Mouse (Mus musculus) heart, postnatal 36 days (tissue): ENCODE measurements around the gene Cd38. TPM values are rescaled to one million over a fixed set of nuclear protein-coding genes. Genes with fewer than 3 reads are reported as not detected.
A peak's percentile ranks its signal among the peaks of the same experiment; 100 is the strongest.

Experiments
- DNase-seq, 2 experiments: peaks; one replicate each; pipeline ENCODE4 v3.0.0; 2021 to 2022
- intact Hi-C: fragments of 180-260 bp; cut with DNase I; formaldehyde crosslinking; loops from one replicate; pipeline ENCODE4 v1.15.1; 2025
- total RNA-seq, 2 experiments: library from RNA; stranded (reverse); gene quantifications; 2 replicates each; pipeline ENCODE4 v1.2.3; 2021

Cd38 gene
- total RNA-seq, 2 experiments from 2014 or later: 8.2 to 8.5 TPM

GRCm38 (mm10) chr5:43921877-43922276, 53.5 kb downstream of the Cd38 start:
- intact Hi-C loops: no loop called here
- no peak for DNase-seq

- DNase-seq: peak; percentile 53 to 69
- intact Hi-C loops: loop anchor here (1.0 kb wide), 1 partner anchor 66 kb away; no protein-coding TSS in a partner anchor
Measured at GRCm38 (mm10) chr5:43923933-43924332, 55.6 kb downstream of the Cd38 start.

DNA sequence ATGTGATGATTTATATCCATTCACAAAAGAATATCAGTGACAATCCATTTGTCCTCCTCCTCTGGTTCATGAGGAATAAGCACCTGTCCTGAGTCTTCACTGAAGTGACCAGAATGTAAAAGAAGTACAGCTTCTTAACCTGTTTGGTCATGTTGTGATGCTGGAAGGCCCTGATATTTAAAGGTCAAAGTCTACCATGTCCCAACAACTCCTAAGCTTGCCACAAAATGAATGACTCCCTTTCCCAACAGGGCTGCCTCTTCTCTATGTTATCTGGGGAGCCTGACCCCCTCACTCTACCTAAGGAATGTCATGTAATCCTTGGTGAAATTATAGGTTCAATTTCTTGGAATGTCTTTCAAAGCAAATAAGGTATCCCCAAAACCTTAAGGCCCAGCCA, 59.4 kb downstream of the Cd38 start:
- no peak for DNase-seq
- intact Hi-C loops: no loop called here

- DNase-seq: no peak
- intact Hi-C loops: no loop called here
Measured at GRCm38 (mm10) chr5:43933269-43933668, 64.9 kb downstream of the Cd38 start.

- intact Hi-C loops: no loop called here
- no peak for DNase-seq
Measured at GRCm38 (mm10) chr5:43947330-43947977, 79.1 kb downstream of the Cd38 start.

GRCm38 (mm10) chr5:43948111-43948743, 79.9 kb downstream of the Cd38 start:
- intact Hi-C loops: no loop called here
- peak; percentile 22 to 29 for DNase-seq

DNA sequence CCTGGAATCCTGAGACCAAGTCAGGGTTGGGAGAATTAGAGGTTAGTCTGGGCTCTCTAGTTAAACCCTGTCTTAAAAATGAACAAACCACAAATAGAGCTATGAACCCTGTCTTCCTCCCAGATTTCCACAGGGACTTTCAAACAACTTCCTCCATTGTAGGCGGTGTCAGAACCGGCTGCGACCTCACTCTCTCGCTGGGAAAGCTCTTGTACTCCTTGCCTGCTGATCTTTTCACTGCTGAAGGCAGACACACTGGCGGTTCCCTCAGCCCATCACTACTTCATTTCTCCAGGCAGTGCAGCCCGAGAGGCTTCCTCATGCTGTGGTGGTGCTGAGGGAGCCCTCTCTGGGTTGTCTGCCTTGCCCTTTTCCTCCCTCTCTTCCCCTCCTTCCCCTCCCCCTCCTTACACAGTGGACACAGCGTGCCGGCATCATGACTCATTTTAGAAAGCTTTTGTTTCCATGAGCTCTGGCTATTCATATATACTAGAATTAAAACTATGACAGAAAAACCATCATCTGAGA, 80.5 kb downstream of the Cd38 start:
- intact Hi-C loops: no loop called here
- DNase-seq: peak; percentile 26 to 37

- intact Hi-C loops: no loop called here
- DNase-seq: no peak
Measured at GRCm38 (mm10) chr5:43953241-43953640, 84.9 kb downstream of the Cd38 start.

- no peak for DNase-seq
- intact Hi-C loops: no loop called here
Measured at GRCm38 (mm10) chr5:43959884-43960440, 91.6 kb downstream of the Cd38 start.

DNA sequence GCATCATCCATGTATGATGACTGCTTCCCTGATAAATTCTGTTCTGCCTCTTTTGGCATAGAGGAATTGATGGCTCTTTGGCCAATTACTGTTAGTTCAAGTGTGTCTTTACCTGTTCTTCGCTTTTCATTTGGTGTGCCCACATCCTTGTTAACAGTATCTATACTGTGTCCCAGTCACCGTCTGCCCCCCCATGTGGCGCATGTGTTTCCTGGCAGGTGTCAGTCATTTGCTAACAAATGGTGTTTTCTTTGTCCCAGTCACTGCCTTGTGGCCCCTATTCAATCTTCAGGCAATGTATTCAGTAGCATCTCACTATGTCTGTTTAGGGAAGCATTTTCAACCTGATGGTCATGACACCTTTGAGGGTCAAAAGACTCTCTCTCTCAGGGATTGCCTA, 92.7 kb downstream of the Cd38 start:
- intact Hi-C loops: no loop called here
- no peak for DNase-seq

Other genes starting within 250 kb of the Cd38 start
- 10 to 100 TPM in 1 of 2 experiments, 1 to 10 TPM in 1; 9.6 to 10.3 TPM for gene Cc2d2a, start 206.2 kb upstream of the Cd38 start, total RNA-seq
- 1 to 10 TPM; 1.7 to 3.7 TPM for gene Bst1, start 49.7 kb upstream of the Cd38 start, total RNA-seq
- gene Fbxl5, start 46.9 kb upstream of the Cd38 start, total RNA-seq: 10 to 100 TPM; 37.6 to 38.0 TPM
- 1 to 10 TPM; 6.6 to 6.9 TPM for gene Gm7879, start 44.6 kb downstream of the Cd38 start, total RNA-seq
- not detected for gene Fgfbp1, start 113.2 kb downstream of the Cd38 start, total RNA-seq
- 10 to 100 TPM in 1 of 2 experiments, 1 to 10 TPM in 1; 7.2 to 13.9 TPM for gene Prom1, start 233.5 kb downstream of the Cd38 start, total RNA-seq